In genomic region chr10:70877631-70878030, GRCm38 (mm10) we compare ENCODE assay signal across 25 mouse cellular contexts.
DNase-seq lines count a peak whose midpoint lies in the region; ATAC-seq and TF ChIP-seq lines count a peak whose summit lies in the region.
"Had no signal": no experiment of that assay in that cellular context is flagged by ENCODE, and none has a peak within 500 bp of the region (broad histone marks: within the 10 kb centered on the region; RNA-seq: fewer than 3 reads in every experiment).

No protein-coding gene starts in this region.

- 35% methylated on average over 8 of the region's 8 CpGs for whole genome bisulfite sequencing in kidney, postnatal 0 days
- 47% methylated on average over 8 of the region's 8 CpGs for WGBS in kidney, embryonic 15.5 days

- no peaks in the 10 kb centered on the region for H3K9me3 ChIP-seq in kidney, postnatal 0 days (replicated peaks; ENCODE audit: low read length)
- no peaks in the 10 kb centered on the region for H3K9me3 ChIP-seq in kidney, embryonic 15.5 days (replicated peaks)
- H3K9me3 ChIP-seq in ES-E14 (ENCODE audit: control insufficient read depth, insufficient read depth, low read depth, low read length): no peaks in the 10 kb centered on the region
- H3K9me3 ChIP-seq: forebrain, embryonic 12.5 days; limb, embryonic 12.5 days; neural tube, embryonic 15.5 days had no signal

- TF ChIP-seq CTCF in kidney, postnatal 0 days (IDR thresholded peaks at IDR 0.05; ENCODE audit: low read depth): no peak

- no peak overlapping the region for H3K27ac ChIP-seq in kidney, postnatal 0 days
- no peak overlapping the region for H3K27ac ChIP-seq in kidney, embryonic 15.5 days
- peak overlapping the region; percentile 66; the same call in 1 of the 2 replicates for H3K27ac ChIP-seq in ES-E14 (ENCODE audit: insufficient read depth, low read depth, low read length, poor library complexity, severe bottlenecking)
- H3K27ac ChIP-seq: forebrain, embryonic 12.5 days; hindbrain, embryonic 14.5 days; limb, embryonic 12.5 days; neural tube, embryonic 15.5 days; stomach, postnatal 0 days had no signal

- H3K4me3 ChIP-seq in kidney, postnatal 0 days (replicated peaks; ENCODE audit: low read depth, low read length): no peak overlapping the region
- no peak overlapping the region for H3K4me3 ChIP-seq in kidney, embryonic 15.5 days (replicated peaks)
- H3K4me3 ChIP-seq in ES-E14 (ENCODE audit: insufficient read depth in 1 of 2, low read depth in 1 of 2, low read length in 2 of 2, poor library complexity in 1 of 2, severe bottlenecking in 1 of 2): no peak overlapping the region
- H3K4me3 ChIP-seq: erythroblast, embryonic 14.5 days; forebrain, embryonic 12.5 days; limb, embryonic 12.5 days; neural tube, embryonic 15.5 days had no signal

- in situ Hi-C loops in ES-E14 (cut with MboI; ENCODE audit: low sequenced_read_pairs in 2 of 2, unreplicated experiment in 2 of 2): no loop called here

- H3K9ac ChIP-seq in kidney, postnatal 0 days (ENCODE audit: low read depth, low read length): no peak overlapping the region
- no peak overlapping the region for H3K9ac ChIP-seq in kidney, embryonic 15.5 days
- no peak overlapping the region for H3K9ac ChIP-seq in ES-E14 (ENCODE audit: insufficient read depth, low read depth, low read length, poor library complexity, severe bottlenecking)
- H3K9ac ChIP-seq: forebrain, embryonic 12.5 days; hindbrain, embryonic 14.5 days; limb, embryonic 12.5 days; liver, postnatal 0 days; neural tube, embryonic 15.5 days had no signal

- no peaks in the 10 kb centered on the region for H3K27me3 ChIP-seq in kidney, postnatal 0 days (ENCODE audit: insufficient read depth, low read length)
- H3K27me3 ChIP-seq in kidney, embryonic 15.5 days: no peaks in the 10 kb centered on the region
- H3K27me3 ChIP-seq: CH12.LX; forebrain, embryonic 12.5 days; limb, embryonic 12.5 days; neural tube, embryonic 15.5 days had no signal

- H3K36me3 ChIP-seq in kidney, postnatal 0 days (ENCODE audit: insufficient read depth, low read length): no peaks in the 10 kb centered on the region
- H3K36me3 ChIP-seq in kidney, embryonic 15.5 days: no peaks in the 10 kb centered on the region
- no peaks in the 10 kb centered on the region for H3K36me3 ChIP-seq in ES-E14 (ENCODE audit: control insufficient read depth, insufficient read depth, low read length, poor library complexity, severe bottlenecking)
- H3K36me3 ChIP-seq: forebrain, embryonic 12.5 days; limb, embryonic 12.5 days; neural tube, embryonic 15.5 days had no signal

- ATAC-seq in kidney, postnatal 0 days (replicated peaks; ENCODE audit: low FRiP score, low read depth): no peak
- no peak for ATAC-seq in kidney, embryonic 15.5 days (replicated peaks; ENCODE audit: low FRiP score)
- ATAC-seq: liver, postnatal 0 days had no signal

- intact Hi-C loops in heart, postnatal 25 days (cut with DNase I): no loop called here

- peak; percentile 84 for DNase-seq in heart, adult 11 months
- DNase-seq in heart, postnatal 25 days (ENCODE audit: low spot score): no peak
- DNase-seq in kidney, postnatal 0 days (ENCODE audit: low spot score): peak; percentile 16
- no peak for DNase-seq in ES-E14 (ENCODE audit: low read depth, low spot score)
- DNase-seq in lung, postnatal 4 days: no peak
- DNase-seq in cerebellum, adult 11-12 months: no peak
- DNase-seq: adrenal gland, postnatal 36 days; B cell, adult 2 months; cerebellum, adult 9-11 months; heart, postnatal 10 days; kidney, postnatal 36 days; liver, postnatal 0 days; lung, postnatal 10 days; thymus, adult 2 months had no signal

- H3K4me2 ChIP-seq in kidney, postnatal 0 days (ENCODE audit: low read length): no peak overlapping the region
- H3K4me2 ChIP-seq in kidney, embryonic 15.5 days: no peak overlapping the region
- H3K4me2 ChIP-seq: forebrain, embryonic 12.5 days; heart, embryonic 11.5 days; hindbrain, embryonic 14.5 days; limb, embryonic 12.5 days; liver, embryonic 11.5 days; midbrain, embryonic 11.5 days; neural tube, embryonic 15.5 days had no signal

- H3K4me1 ChIP-seq in kidney, postnatal 0 days (replicated peaks; ENCODE audit: insufficient read depth, low read length): no peaks in the 10 kb centered on the region
- peaks cover 4% of the 10 kb centered on the region; the same call in 1 of the 2 replicates for H3K4me1 ChIP-seq in kidney, embryonic 15.5 days
- peaks cover under 1 to 2% of the 10 kb centered on the region in 2 experiments; a peak in 1 of 4 replicates for H3K4me1 ChIP-seq in ES-E14 (ENCODE audit: control insufficient read depth in 2 of 2, insufficient read depth in 2 of 2, low read length in 2 of 2, poor library complexity in 1 of 2)

TF ChIP-seq in ES-E14, 5 proteins besides CTCF, POLR2A, EP300 and RAD21:
- TF ChIP-seq CHD2 (IDR thresholded peaks at IDR 0.05; ENCODE audit: low read depth, low read length) (no peak), MAFK (IDR thresholded peaks at IDR 0.05; ENCODE audit: insufficient read depth, low read depth, low read length) (no peak), ZNF384 (IDR thresholded peaks at IDR 0.05; ENCODE audit: low read depth, low read length) (no peak), HCFC1 (IDR thresholded peaks at IDR 0.05; ENCODE audit: borderline replicate concordance, insufficient read depth, low read length) (no peak), ZC3H11A (IDR thresholded peaks at IDR 0.05; ENCODE audit: borderline replicate concordance, low read depth, low read length) (no peak)

Comparison
In these comparisons a context has a peak if more than half of its experiments do, and no peak if none do; other contexts are left out.
1. DNase-seq: peak in heart, adult 11 months (single experiment) and kidney, postnatal 0 days (single experiment); none in heart, postnatal 25 days (single experiment), ES-E14 (single experiment), lung, postnatal 4 days (0 of 2) and cerebellum, adult 11-12 months (single experiment).